Mouse (Mus musculus) layer of hippocampus, postnatal 14 days (tissue): ENCODE results near the gene Stat6. TPM values are rescaled to one million over a fixed set of nuclear protein-coding genes. Genes with fewer than 3 reads are reported as not detected.

Experiments
- DNase-seq, 2 experiments: peaks; one replicate each; pipeline ENCODE4 v3.0.0; 2021 to 2022; ENCODE audit warnings: low spot score in 2 of 2, mixed read lengths in 1 of 2
- total RNA-seq, 2 experiments: library from RNA; stranded (reverse); gene quantifications; 2 replicates each; pipeline ENCODE4 v1.2.3; 2021

The Stat6 gene
- total RNA-seq, 2 experiments from 2014 or later, result 6.1 to 6.2 TPM

- no peak for DNase-seq
Observed at GRCm38 (mm10) chr10:127705783-127706182, 63.0 kb downstream of the Stat6 start.

DNA sequence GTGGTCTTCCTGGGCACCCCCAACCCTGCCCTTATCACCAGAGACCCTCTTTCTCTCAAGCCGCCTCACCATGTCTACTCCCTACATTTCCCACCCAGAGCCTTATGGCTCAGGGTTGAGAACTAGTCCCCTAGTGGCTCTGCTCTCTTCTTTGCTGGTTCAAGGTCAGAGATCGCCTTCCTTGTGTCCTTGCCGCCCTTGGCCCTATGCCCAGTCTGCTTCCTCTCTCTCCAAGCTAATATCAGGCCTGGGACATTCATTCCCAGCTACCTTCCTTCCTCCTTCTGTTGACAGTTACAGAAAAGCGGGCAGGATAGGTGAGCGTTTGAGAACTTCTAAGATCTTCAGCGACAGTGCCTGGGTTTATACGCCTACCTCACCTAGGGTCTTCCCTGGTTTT is 64.9 kb downstream of the Stat6 start:
- DNase-seq, result no peak

- no peak for DNase-seq
Observed at GRCm38 (mm10) chr10:127708850-127709370, 66.1 kb downstream of the Stat6 start.

GRCm38 (mm10) chr10:127710331-127710730 is 67.5 kb downstream of the Stat6 start:
- DNase-seq, result no peak

Other genes starting within 250 kb of the Stat6 start
- 1 to 10 TPM; 5.0 to 6.4 TPM for gene Stac3, start 141.3 kb upstream of the Stat6 start, total RNA-seq
- 1 to 10 TPM; 4.8 to 6.9 TPM for gene Ndufa4l2, start 128.0 kb upstream of the Stat6 start, total RNA-seq
- 10 to 100 TPM; 33.0 to 35.5 TPM for gene Shmt2, start 120.5 kb upstream of the Stat6 start, total RNA-seq
- gene Nxph4, start 108.4 kb upstream of the Stat6 start, total RNA-seq, result 1 to 10 TPM; 2.7 TPM
- gene Lrp1, start 21.8 kb upstream of the Stat6 start, total RNA-seq, result 100 to 1,000 TPM; 287 to 301 TPM
- gene Nemp1, start 23.9 kb downstream of the Stat6 start, total RNA-seq, result 1 to 10 TPM; 3.5 to 5.7 TPM
- gene Nab2, start 25.6 kb downstream of the Stat6 start, total RNA-seq, result 10 to 100 TPM; 33.3 to 36.9 TPM
- gene Myo1a, start 62.2 kb downstream of the Stat6 start, total RNA-seq, result under 1 TPM; 0.48 to 0.76 TPM
- 1 to 10 TPM; 5.2 to 6.3 TPM for gene Tac2, start 81.5 kb downstream of the Stat6 start, total RNA-seq
- gene Zbtb39, start 96.6 kb downstream of the Stat6 start, total RNA-seq, result 1 to 10 TPM; 9.1 to 9.5 TPM
- gene Gpr182, start 108.7 kb downstream of the Stat6 start, total RNA-seq, result 1 to 10 TPM; 1.6 TPM
- under 1 TPM; 0.09 to 0.24 TPM for gene Rdh1, start 116.7 kb downstream of the Stat6 start, total RNA-seq
- gene Rdh16f1, start 116.8 kb downstream of the Stat6 start, total RNA-seq, result under 1 TPM; 0.25 to 0.76 TPM
- not detected for gene Rdh9, start 133.4 kb downstream of the Stat6 start, total RNA-seq
- gene Rdh16, start 158.2 kb downstream of the Stat6 start, total RNA-seq, result under 1 TPM; 0.12 to 0.21 TPM
- not detected for gene Rdh19, start 206.9 kb downstream of the Stat6 start, total RNA-seq
- not detected for gene Rdh16f2, start 223.5 kb downstream of the Stat6 start, total RNA-seq
- not detected for gene Rdh7, start 245.8 kb downstream of the Stat6 start, total RNA-seq